Mouse (Mus musculus) midbrain, embryonic 14.5 days (tissue): ENCODE results near the gene Mmel1. TPM values are rescaled to one million over a fixed set of nuclear protein-coding genes. Genes with fewer than 3 reads are reported as not detected.

Experiments used
- ATAC-seq: fragments of 200-750 bp; cut with Nextera tagmentation; 2 replicates; pipeline ENCODE4 v1.8.0; 2017; ENCODE audit warnings: moderate number of reproducible peaks, moderate library complexity; ENCODE audit not compliant: low FRiP score, low TSS enrichment
- DNase-seq: peaks from one replicate; pipeline ENCODE4 v3.0.0-alpha.2; 2015
- H3K27ac ChIP-seq: fragments of 300-500 bp; sonication (generic); replicated peaks from 2 replicates; pipeline ENCODE4 v1.5.1; 2014; ENCODE audit warnings: mild to moderate bottlenecking, low read depth, low read length, moderate library complexity
- H3K27me3 ChIP-seq: fragments of 300-500 bp; sonication (generic); 2 replicates; pipeline ENCODE4 v1.6.1; 2014; ENCODE audit warnings: low read length, control low read depth, mixed read lengths; ENCODE audit not compliant: control insufficient read depth, insufficient read depth
- H3K36me3 ChIP-seq: fragments of 300-500 bp; sonication (generic); 2 replicates; pipeline ENCODE4 v1.6.1; 2014; ENCODE audit warnings: low read length, control low read depth; ENCODE audit not compliant: control insufficient read depth, insufficient read depth
- H3K4me1 ChIP-seq: fragments of 300-500 bp; sonication (generic); 2 replicates; pipeline ENCODE4 v1.6.1; 2014; ENCODE audit warnings: mild to moderate bottlenecking, antibody characterized with exemption, low read length, control low read depth; ENCODE audit not compliant: control insufficient read depth, insufficient read depth
- H3K4me2 ChIP-seq: fragments of 300-500 bp; sonication (generic); 2 replicates; pipeline ENCODE4 v1.6.1; 2014; ENCODE audit warnings: mild to moderate bottlenecking, low read length, moderate library complexity
- H3K4me3 ChIP-seq: fragments of 300-500 bp; sonication (generic); replicated peaks from 2 replicates; pipeline ENCODE4 v1.5.1; 2014; ENCODE audit warnings: low read depth, low read length
- H3K9ac ChIP-seq: fragments of 300-500 bp; sonication (generic); replicated peaks from 2 replicates; pipeline ENCODE4 v1.6.1; 2014; ENCODE audit warnings: mild to moderate bottlenecking, low read length, moderate library complexity
- H3K9me3 ChIP-seq: fragments of 300-500 bp; sonication (generic); 2 replicates; pipeline ENCODE4 v1.6.1; 2016; ENCODE audit warnings: low read length, control low read depth, mixed read lengths; ENCODE audit not compliant: control insufficient read depth
- whole genome bisulfite sequencing: fragments of 180-500 bp; shearing (Covaris S2); extraction: QIAGEN DNeasy Blood & Tissue Kit; methylation state at CpG from one replicate; pipeline ENCODE4 v1.1.7; 2014; 5-methylcytosine and 5-hydroxymethylcytosine counted together
- polyA plus RNA-seq: library from polyadenylated mRNA; unstranded; fragments of >200 nt; fragmentation: Nextera tagmentation; extraction: Ambion mirVana; gene quantifications from 2 replicates; pipeline ENCODE4 v1.2.1, GENCODE M21; 2014

Gene Mmel1
- polyA plus RNA-seq, 1 experiment from 2014 or later = 0.50 TPM

- H3K9me3 ChIP-seq = no peaks in the 10 kb centered on the region
- H3K27ac ChIP-seq = no peak overlapping the region
- ATAC-seq (no peak), DNase-seq (no peak)
- no peak overlapping the region for H3K4me3 ChIP-seq
- H3K36me3 ChIP-seq = no peaks in the 10 kb centered on the region
- 86% methylated on average over 4 of the region's 4 CpGs for WGBS
- H3K9ac ChIP-seq = no peak overlapping the region
- H3K4me1 ChIP-seq = no peaks in the 10 kb centered on the region
- H3K27me3 ChIP-seq = no peaks in the 10 kb centered on the region
- H3K4me2 ChIP-seq = no peak overlapping the region
Measured at GRCm38 (mm10) chr4:154922291-154922690, 52.9 kb downstream of the Mmel1 start.

GRCm38 (mm10) chr4:154922931-154923330 lies 53.5 kb downstream of the Mmel1 start:
- H3K4me2 ChIP-seq = no peak overlapping the region
- H3K9ac ChIP-seq = no peak overlapping the region
- H3K4me1 ChIP-seq = no peaks in the 10 kb centered on the region
- DNase-seq = no peak
- WGBS = 88% methylated on average over 5 of the region's 5 CpGs
- no peak overlapping the region for H3K4me3 ChIP-seq
- H3K27ac ChIP-seq = no peak overlapping the region
- no peaks in the 10 kb centered on the region for H3K36me3 ChIP-seq
- H3K27me3 ChIP-seq = no peaks in the 10 kb centered on the region
- no peaks in the 10 kb centered on the region for H3K9me3 ChIP-seq
- ATAC-seq = no peak

- no peak for DNase-seq
- Histone ChIP-seq H3K9ac (no peak overlapping the region), H3K4me2 (no peak overlapping the region), H3K27ac (no peak overlapping the region), H3K36me3 (no peaks in the 10 kb centered on the region), H3K4me3 (no peak overlapping the region), H3K4me1 (no peaks in the 10 kb centered on the region), H3K9me3 (no peaks in the 10 kb centered on the region), H3K27me3 (no peaks in the 10 kb centered on the region)
- no peak for ATAC-seq
- 55% methylated on average over 4 of the region's 4 CpGs for WGBS
Measured at GRCm38 (mm10) chr4:154925413-154925812, 56.0 kb downstream of the Mmel1 start.

- no peak overlapping the region for H3K27ac ChIP-seq
- DNase-seq (no peak), ATAC-seq (no peak)
- no peaks in the 10 kb centered on the region for H3K9me3 ChIP-seq
- H3K36me3 ChIP-seq = no peaks in the 10 kb centered on the region
- 77% methylated on average over 9 of the region's 9 CpGs for WGBS
- H3K4me1 ChIP-seq = no peaks in the 10 kb centered on the region
- no peak overlapping the region for H3K4me2 ChIP-seq
- H3K27me3 ChIP-seq = no peaks in the 10 kb centered on the region
- H3K9ac ChIP-seq = no peak overlapping the region
- H3K4me3 ChIP-seq = no peak overlapping the region
Measured at GRCm38 (mm10) chr4:154926969-154927898, 57.8 kb downstream of the Mmel1 start.

GRCm38 (mm10) chr4:154927899-154928337 lies 58.5 kb downstream of the Mmel1 start:
- WGBS = 75% methylated on average over 5 of the region's 5 CpGs
- DNase-seq (no peak), ATAC-seq (no peak)
- H3K36me3 ChIP-seq = no peaks in the 10 kb centered on the region
- no peak overlapping the region for H3K27ac ChIP-seq
- no peak overlapping the region for H3K4me3 ChIP-seq
- H3K4me2 ChIP-seq = no peak overlapping the region
- no peaks in the 10 kb centered on the region for H3K27me3 ChIP-seq
- no peak overlapping the region for H3K9ac ChIP-seq
- no peaks in the 10 kb centered on the region for H3K9me3 ChIP-seq
- no peaks in the 10 kb centered on the region for H3K4me1 ChIP-seq

GRCm38 (mm10) chr4:154928395-154929087 lies 59.2 kb downstream of the Mmel1 start, which contains the start of gene Tnfrsf14:
Gene Tnfrsf14, minus strand, starts transcription at chr4:154928563.
- Histone ChIP-seq H3K9ac (no peak within 1 kb of the TSS), H3K4me1 (no peaks in the 10 kb centered on the region; the same call in 1 of the 2 replicates), H3K36me3 (no peaks in the 10 kb centered on the region), H3K4me2 (no peak within 1 kb of the TSS), H3K27ac (no peak within 1 kb of the TSS), H3K27me3 (no peaks in the 10 kb centered on the region), H3K4me3 (no peak within 1 kb of the TSS), H3K9me3 (no peaks in the 10 kb centered on the region)
- no peak for ATAC-seq
- no peak for DNase-seq
- 56% methylated on average over 12 of the region's 12 CpGs for WGBS

GRCm38 (mm10) chr4:154929088-154929660 lies 59.8 kb downstream of the Mmel1 start:
- Histone ChIP-seq H3K36me3 (no peaks in the 10 kb centered on the region), H3K9ac (no peak overlapping the region), H3K9me3 (no peaks in the 10 kb centered on the region), H3K4me1 (no peaks in the 10 kb centered on the region; the same call in 1 of the 2 replicates), H3K27ac (no peak overlapping the region), H3K27me3 (no peaks in the 10 kb centered on the region), H3K4me3 (no peak overlapping the region), H3K4me2 (no peak overlapping the region)
- WGBS = 88% methylated on average over 12 of the region's 12 CpGs
- ATAC-seq (no peak), DNase-seq (no peak)

GRCm38 (mm10) chr4:154933306-154933907 lies 64.0 kb downstream of the Mmel1 start:
- H3K9me3 ChIP-seq = no peaks in the 10 kb centered on the region
- H3K27ac ChIP-seq = no peak overlapping the region
- no peaks in the 10 kb centered on the region for H3K36me3 ChIP-seq
- no peak overlapping the region for H3K4me2 ChIP-seq
- H3K27me3 ChIP-seq = no peaks in the 10 kb centered on the region
- WGBS = 50% methylated on average over 13 of the region's 13 CpGs
- H3K4me1 ChIP-seq = no peaks in the 10 kb centered on the region; the same call in 1 of the 2 replicates
- no peak overlapping the region; the same call in 1 of the 2 replicates for H3K9ac ChIP-seq
- no peak for DNase-seq
- no peak overlapping the region for H3K4me3 ChIP-seq
- no peak for ATAC-seq
